Mouse (Mus musculus): ENCODE measurements around the gene Ank3.

DNA sequence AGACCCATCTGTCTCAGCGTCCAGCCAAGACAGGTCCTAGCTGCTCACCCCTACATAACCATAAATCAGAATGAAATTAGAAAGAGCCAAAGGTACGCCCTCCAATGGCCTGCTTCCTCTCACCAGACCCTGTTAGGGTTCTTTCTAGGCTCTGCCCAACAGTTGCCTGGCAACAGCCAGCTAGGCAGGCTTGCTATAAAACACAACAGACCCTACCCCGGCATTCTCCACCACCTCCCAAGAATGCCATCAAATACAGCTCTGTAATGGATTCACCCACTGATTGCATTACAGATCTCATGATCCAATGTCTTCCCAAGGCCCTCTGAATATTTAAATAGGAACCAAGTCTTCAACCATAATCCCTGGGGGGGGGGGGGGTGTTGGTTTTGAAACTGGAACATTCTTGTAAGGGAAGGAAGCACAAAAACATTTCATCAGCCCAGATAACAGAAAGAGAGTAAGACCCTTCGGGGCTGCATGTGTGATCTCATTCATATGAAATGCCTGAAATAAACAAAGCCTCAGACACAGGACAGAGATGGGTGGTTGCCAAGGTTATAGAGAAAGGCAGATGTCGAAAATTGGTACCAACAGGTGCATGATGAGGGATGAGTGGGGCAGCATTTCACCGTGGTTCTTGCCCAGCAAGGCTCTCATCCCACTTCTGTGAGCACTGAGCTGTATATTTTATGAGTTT, 415.4 kb downstream of the Ank3 start:
- TF ChIP-seq CTCF (IDR thresholded peaks at IDR 0.05; ENCODE audit: low read depth) (no peak), EP300 (IDR thresholded peaks at IDR 0.05; ENCODE audit: low read depth) (no peak)

Data from liver, postnatal 0 days (tissue).